Mouse (Mus musculus): Measurements from ENCODE around the gene Gm21497. TPM values are rescaled to one million over a fixed set of nuclear protein-coding genes. Genes with fewer than 3 reads are reported as not detected.
"Not testable (repeated sequence)": the region's sequence is repeated elsewhere in the genome, so short reads cannot be mapped to it uniquely, and the experiment has no call there.

The Gm21497 gene
- not detected in 2 replicates for polyA plus RNA-seq (2012; rRNA removed)

DNA sequence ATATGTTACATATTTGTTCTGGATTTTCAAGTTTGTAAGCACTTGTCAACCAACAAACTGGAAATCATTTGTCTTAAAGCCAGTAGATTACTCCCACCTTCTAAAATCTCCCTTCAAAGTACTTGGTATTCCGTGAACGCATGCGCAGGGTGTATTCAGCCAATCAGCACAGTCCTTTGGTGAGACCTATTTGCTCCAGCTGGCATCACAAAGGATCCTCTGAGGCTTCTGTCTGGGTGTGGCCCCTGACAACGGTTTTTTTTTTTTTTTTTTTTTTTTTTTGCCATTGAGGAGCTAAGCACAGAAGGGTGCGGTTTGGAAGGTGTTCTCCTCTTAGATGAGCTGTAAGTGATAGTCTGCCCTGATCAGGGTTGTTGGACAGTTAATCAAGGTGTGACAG, at the start of gene Gm21497:
TSS of gene Gm21497 (plus strand) at position 301 of the 400 bp plus-strand sequence.
- DNase-seq (ENCODE audit: extremely low spot score in 1 of 2, low spot score in 1 of 2), result not testable (repeated sequence)

All from frontal cortex, adult 2 months (tissue).